Mouse (Mus musculus): ENCODE data around the gene Ccdc9b.

Gene Ccdc9b

GRCm38 (mm10) chr2:118761906-118762783 lies at the start of gene Ccdc9b:
TSS of gene Ccdc9b (minus strand) at chr2:118762661.
- peak; percentile 47 for DNase-seq (ENCODE audit: low read depth, low spot score)

GRCm38 (mm10) chr2:118810861-118811260 lies 48.4 kb upstream of the Ccdc9b start:
- no peak for DNase-seq (ENCODE audit: low read depth, low spot score)

GRCm38 (mm10) chr2:118806860-118807259 lies 44.4 kb upstream of the Ccdc9b start:
- DNase-seq (ENCODE audit: low read depth, low spot score), result no peak

- DNase-seq (ENCODE audit: low read depth, low spot score), result no peak
Measured at GRCm38 (mm10) chr2:118805756-118806155, 43.3 kb upstream of the Ccdc9b start.

- DNase-seq (ENCODE audit: low read depth, low spot score), result no peak
Measured at GRCm38 (mm10) chr2:118805137-118805536, 42.7 kb upstream of the Ccdc9b start.

GRCm38 (mm10) chr2:118804474-118804873 lies 42.0 kb upstream of the Ccdc9b start:
- DNase-seq (ENCODE audit: low read depth, low spot score), result no peak

- DNase-seq (ENCODE audit: low read depth, low spot score), result no peak
Measured at GRCm38 (mm10) chr2:118802542-118803118, 40.2 kb upstream of the Ccdc9b start.

- DNase-seq (ENCODE audit: low read depth, low spot score), result no peak
Measured at GRCm38 (mm10) chr2:118793636-118794035, 31.2 kb upstream of the Ccdc9b start.

- no peak for DNase-seq (ENCODE audit: low read depth, low spot score)
Measured at GRCm38 (mm10) chr2:118792259-118792613, 29.8 kb upstream of the Ccdc9b start.

- no peak for DNase-seq (ENCODE audit: low read depth, low spot score)
Measured at GRCm38 (mm10) chr2:118791591-118792258, 29.3 kb upstream of the Ccdc9b start.

GRCm38 (mm10) chr2:118790551-118791525 lies 28.4 kb upstream of the Ccdc9b start:
- peak; percentile 70 for DNase-seq (ENCODE audit: low read depth, low spot score)

GRCm38 (mm10) chr2:118790221-118790550 lies 27.7 kb upstream of the Ccdc9b start:
- DNase-seq (ENCODE audit: low read depth, low spot score), result no peak

GRCm38 (mm10) chr2:118789501-118789900 lies 27.0 kb upstream of the Ccdc9b start:
- no peak for DNase-seq (ENCODE audit: low read depth, low spot score)

- DNase-seq (ENCODE audit: low read depth, low spot score), result no peak
Measured at GRCm38 (mm10) chr2:118786525-118786924, 24.1 kb upstream of the Ccdc9b start.

- no peak for DNase-seq (ENCODE audit: low read depth, low spot score)
Measured at GRCm38 (mm10) chr2:118783663-118784062, 21.2 kb upstream of the Ccdc9b start.

- DNase-seq (ENCODE audit: low read depth, low spot score), result no peak
Measured at GRCm38 (mm10) chr2:118783093-118783492, 20.6 kb upstream of the Ccdc9b start.

GRCm38 (mm10) chr2:118782303-118782702 lies 19.8 kb upstream of the Ccdc9b start:
- no peak for DNase-seq (ENCODE audit: low read depth, low spot score)

- DNase-seq (ENCODE audit: low read depth, low spot score), result no peak
Measured at GRCm38 (mm10) chr2:118781115-118781514, 18.7 kb upstream of the Ccdc9b start.

- DNase-seq (ENCODE audit: low read depth, low spot score), result peak; percentile 95
Measured at GRCm38 (mm10) chr2:118779504-118780480, 17.3 kb upstream of the Ccdc9b start, which contains the start of gene Disp2. TSS of gene Disp2 (plus strand) at chr2:118779719.

GRCm38 (mm10) chr2:118779065-118779464 lies 16.6 kb upstream of the Ccdc9b start:
- DNase-seq (ENCODE audit: low read depth, low spot score), result no peak

Measured in mesoderm, embryonic 11.5 days (tissue).